Mouse (Mus musculus) thymus, postnatal 10 days (tissue): ENCODE measurements around the gene Rprd1b.
A peak's percentile ranks its signal among the peaks of the same experiment; 100 is the strongest.
"Not testable (repeated sequence)": the region's sequence is repeated elsewhere in the genome, so short reads cannot be mapped to it uniquely, and the experiment has no call there.

ENCODE experiments used
- DNase-seq, 2 experiments: peaks; one replicate each; pipeline ENCODE4 v3.0.0; 2021; ENCODE audit warnings: low spot score in 2 of 2

Gene Rprd1b

DNA sequence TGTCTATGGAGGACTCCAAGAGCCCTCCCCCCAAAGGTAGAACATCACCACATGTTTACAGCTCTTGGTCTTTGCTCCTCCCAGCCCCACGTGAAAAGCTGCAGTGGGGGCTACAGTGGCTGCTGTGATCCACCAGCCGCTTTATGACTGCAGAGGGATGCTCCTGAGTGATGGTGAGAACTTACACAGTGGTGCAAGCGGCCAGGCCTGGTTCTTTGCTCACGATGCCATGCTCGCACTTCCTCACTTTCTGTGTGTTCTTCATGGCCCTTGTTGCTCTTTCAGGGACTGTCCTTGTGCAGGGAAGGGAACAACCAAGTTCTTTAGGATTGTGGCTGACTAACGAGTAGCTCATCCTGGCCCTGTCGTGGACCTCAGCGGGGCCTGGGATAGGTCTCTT is 15.2 kb downstream of the Rprd1b start:
- no peak for DNase-seq

DNA sequence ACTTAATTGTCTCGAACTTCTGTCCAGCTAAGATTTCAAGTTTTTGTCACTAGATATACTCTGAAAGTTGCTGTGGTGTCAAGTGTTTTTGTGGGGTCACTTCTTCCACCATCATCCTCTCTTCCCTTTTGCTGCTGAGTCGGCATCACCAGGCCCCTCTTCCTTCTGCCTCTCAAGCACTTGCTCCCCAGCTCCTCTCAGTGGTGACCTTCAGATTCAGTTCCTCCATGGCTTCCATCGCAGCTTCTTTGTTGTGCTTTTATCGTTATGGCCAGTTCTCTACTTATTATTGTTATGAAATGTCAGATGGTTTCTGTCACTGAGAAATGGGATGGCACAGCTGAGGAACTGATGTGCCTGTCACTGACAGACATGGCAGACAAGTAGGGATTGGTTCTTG is 17.9 kb downstream of the Rprd1b start:
- no peak for DNase-seq

DNA sequence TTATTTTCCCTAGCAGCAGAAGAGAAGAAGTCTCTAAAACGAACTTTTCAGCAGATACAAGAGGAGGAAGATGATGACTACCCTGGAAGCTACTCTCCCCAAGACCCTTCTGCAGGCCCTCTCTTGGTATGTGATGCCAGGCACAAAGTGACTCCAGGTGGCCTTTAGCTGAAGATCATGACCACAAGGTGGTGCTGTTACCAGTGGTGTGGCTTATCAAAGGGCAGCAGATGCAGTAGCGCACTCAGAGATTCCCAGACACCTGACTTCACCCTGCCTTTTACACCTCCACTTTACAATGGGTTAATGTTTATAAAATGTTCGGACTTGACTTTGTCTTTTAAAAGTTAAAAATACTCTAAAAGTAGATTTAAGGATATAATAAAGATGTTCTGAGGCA is 19.6 kb downstream of the Rprd1b start:
- peak; percentile 14 to 67 for DNase-seq

DNA sequence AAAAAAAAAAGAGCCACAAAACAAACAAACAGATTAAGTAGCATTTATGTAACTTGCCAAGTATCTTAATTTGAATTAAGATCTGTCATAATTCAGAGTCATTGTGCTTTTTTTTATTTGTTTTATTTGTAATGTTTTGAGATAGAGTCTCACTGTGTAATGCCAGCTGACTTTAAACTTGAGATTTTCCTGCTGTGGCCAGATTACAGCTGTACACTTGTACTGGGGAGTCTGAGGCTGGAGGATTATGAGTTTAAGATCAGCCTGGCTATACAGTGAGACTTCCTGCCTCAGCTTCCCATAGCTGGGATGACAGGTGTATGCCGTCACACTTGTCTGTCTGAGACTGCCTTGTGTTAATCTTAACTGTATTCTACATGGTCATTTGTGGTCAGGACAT is 20.4 kb downstream of the Rprd1b start:
- DNase-seq: no peak

DNA sequence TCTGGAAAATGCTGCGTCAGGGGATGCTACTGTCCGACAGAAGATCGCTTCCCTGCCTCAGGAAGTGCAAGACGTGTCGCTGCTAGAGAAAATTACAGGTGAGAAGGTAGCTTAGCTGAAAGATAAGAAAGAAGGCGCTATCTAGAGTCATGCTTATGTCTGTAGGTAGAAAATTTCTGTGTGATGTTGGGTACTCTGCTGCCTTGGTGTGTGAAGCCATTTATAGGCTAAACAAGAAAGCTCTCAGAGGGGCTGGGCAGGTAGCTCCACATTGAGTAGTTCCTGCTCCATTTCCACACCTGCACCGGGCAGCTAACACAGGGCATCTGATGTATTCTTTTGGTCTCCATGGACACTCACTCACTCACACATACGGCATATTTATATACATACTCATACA is 21.8 kb downstream of the Rprd1b start:
- DNase-seq: no peak

DNA sequence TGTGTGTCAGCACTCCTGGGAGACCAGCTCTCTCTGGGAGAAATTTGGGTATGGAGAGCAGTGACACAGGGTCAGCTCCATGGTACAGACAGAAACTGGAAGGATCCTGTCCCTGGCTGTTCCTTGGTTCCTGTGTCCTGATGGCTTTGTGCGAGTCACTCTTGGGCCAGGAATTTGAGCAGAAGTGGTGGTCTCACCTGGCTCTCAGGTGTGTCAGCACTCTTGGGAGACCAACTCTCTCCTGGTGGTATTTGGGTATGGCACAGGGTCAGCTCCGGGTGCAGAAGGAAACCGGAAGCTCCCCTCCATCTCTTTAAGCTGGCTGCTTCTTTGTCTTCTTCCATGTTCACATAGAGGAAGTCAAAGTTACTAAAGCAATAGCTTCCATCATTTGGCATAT is 26.3 kb downstream of the Rprd1b start:
- no peak for DNase-seq

DNA sequence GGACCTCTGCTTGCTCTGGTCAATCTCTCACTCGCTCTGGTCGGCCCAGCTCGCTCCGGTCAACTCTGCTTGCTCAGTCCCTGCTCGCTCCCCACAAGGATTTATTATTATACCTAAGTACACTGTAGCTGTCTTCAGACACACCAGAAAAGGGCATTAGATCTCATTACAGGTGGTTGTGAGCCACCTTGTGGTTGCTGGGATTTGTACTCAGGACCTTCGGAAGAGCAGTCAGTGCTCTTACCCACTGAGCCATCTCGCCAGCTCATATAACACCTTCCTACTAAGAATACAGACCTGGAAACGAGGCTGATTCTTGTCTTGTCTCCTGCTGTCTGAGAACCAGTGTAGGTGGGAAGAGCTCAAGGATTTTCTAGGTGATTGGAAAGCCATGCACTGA is 27.1 kb downstream of the Rprd1b start:
- not testable (repeated sequence) for DNase-seq

DNA sequence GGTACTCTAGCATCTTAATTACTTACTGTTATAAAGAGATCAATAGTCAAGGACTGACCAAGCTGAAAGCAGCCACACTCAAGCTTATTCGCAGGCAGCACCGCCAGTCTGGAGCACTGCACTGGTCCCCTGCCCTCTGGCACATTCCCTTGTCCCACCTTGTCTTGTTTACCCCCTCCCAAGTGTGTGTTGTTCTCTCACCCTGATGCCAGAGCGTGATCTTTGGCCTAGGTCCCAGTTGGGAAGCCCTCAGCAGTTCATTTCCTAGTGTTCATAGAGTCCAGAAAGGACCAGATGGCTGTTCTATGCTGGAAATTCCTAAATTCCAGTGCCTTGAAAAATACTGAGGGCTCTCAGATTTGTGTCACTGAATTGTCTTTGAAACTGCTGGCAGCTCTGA is 28.7 kb downstream of the Rprd1b start:
- no peak for DNase-seq

DNA sequence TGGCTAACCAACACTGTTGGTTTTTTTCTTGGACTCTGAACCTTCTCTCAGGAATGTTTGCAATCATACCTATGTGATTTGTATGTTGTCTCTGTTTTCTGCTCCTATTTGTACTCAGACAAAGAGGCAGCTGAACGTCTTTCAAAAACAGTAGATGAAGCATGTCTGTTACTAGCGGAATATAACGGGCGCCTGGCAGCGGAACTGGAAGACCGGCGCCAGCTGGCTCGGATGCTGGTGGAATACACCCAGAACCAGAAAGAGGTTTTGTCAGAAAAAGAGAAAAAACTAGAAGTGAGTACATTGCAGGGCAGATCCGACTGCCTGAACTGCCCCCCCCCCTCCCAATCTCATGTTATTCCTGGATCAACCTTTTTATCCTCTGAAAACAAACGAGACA is 30.2 kb downstream of the Rprd1b start:
- no peak for DNase-seq

DNA sequence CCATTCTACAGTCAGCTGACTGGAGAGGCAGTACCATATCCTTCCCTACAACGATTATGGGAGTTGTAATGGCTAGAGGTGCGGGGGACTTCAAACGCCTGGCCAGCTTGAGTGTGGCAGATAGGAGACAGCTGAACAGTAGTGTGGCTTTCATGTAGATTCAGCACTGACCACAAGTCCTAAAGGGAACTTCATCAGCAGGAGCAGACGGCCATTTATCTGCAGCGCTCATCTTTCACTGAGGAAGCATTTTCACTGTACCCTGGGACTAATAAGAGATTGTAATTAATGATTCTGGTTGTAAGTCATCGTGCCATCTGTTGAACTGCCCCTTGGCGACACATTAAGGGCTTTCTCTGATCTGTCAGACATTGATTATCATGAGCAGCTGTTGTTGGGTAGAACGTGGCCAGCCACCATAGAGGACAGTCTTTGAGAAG is 31.4 kb downstream of the Rprd1b start:
- DNase-seq: no peak

DNA sequence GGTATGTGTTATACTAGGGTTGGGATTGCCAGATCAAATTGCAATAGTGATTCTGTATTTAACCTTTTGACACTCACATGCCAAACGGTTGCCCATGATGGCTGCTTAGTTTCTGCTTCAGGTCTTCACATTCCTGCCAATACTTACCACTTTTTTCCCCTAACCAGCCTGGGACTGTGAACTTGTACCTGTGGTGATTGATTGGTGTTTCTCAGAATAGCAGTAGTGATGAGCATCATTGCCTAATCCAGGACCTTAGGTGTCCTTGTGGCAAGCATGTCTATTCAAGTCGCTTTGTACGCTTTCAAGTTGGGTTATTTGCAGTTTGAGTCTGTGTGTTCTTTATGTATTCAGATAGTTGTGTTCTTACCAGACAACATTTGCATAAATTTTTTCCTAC is 34.7 kb downstream of the Rprd1b start:
- no peak for DNase-seq

DNA sequence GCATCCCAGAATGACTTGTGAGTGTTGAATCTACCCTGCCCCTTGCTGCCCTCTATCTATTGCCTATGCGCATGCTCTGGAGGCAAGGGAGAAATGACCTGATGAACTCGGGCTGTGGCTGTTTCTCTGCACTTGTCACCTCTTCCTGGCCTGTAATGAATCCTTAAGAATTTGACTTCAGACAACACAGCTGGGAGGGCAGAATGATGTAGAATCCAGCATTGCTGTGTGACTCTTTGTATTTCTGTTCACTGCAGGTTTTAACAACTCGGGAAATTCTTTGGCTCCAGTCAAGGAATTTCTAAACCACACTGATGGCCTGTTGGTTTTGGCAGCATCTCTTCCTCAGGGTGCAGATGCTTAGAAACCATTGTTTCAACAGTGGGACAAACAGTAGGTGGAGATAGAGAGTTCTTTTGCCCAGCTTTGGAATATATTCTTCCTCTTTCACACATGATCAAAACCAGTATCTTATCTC is 36.3 kb downstream of the Rprd1b start:
- DNase-seq: no peak

DNA sequence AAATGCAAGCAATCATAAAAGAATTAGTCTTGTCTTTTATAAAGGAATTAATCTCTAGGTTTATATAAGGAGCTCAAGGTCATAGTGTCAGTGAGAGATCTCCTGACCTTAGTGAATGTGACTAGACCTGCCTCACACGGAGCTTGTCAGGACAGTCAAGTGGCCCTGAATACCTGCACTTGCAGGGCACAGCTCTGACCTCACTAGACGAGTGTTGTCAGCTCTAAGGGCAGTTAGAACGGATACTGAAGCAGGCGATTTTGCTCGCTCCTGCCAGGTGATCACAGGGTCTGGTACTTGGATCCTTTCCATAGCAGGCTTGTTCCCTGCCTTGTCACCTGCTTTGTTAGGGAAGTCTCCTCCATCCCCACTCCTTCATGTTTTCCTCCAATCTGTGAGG is 36.8 kb downstream of the Rprd1b start:
- no peak for DNase-seq

DNA sequence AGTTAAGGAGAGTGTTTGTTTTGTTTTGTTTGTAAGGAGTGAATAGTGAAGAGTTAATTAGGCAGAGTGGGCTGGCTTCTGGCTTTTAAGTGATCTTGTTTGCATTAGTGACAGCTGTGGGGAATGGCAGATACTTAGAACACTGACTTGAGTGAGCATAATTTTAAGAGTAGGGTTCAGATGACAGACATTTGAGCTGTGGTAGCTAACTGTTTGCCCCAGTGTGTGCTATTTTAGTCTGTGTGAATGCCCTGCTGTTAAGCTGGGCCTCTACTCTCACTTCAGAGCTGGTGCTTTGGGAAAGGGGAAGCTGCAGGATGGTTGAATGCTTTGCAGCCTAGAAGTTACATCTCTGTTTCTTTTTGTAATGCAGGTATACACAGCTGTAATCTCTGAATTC is 38.2 kb downstream of the Rprd1b start:
- DNase-seq: no peak

DNA sequence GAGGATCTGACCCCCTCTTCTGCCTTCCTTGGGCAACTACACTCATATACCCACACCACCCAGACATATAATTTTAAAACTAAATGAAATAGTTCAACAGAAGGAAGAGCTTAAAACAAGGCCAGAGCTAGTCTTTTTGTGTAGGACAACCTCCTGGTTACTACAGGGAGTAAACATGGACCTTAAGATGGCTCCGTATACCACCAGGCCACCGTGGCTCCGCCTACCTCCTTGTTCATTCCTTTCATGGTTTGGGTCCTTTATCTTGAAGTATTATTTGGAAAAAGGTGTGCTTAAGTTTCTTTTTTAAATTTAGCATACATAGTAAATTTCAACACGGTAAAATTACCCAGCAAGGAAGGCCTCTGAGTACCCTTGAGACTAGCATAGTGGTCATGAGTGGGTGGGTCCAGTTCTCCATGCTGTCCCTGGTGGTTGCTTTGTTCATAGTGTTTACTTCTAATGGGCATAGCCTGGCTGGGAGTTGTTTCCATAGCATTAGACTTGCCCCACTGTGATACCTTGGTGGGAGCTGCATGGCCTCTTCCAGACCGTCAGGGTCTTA is 39.0 kb downstream of the Rprd1b start:
- DNase-seq: no peak

DNA sequence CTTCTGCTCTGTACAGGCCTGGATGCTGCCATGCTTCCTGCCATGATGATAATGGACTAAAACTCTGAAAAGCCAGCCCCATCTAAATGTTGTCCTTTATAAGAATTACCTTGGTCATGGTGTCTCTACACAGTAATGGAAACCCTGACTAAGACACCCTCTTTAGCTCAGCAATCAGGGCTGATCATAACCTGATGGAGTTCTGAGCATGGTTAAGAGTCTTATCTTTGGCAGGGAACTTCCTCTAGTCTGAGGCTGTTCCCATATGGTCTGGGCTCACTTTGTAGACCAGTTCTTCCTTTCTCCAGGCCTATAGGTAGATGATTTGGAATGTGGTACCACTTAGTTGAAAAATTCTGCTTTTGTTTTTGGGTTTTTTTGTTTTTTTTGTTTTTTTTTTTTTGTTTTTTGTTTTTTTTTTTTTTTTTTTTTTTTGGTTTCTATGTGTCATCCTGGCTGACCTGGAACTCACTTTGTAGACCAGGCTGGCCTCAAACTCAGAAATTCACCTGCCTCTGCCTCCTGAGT is 40.2 kb downstream of the Rprd1b start:
- DNase-seq: no peak

DNA sequence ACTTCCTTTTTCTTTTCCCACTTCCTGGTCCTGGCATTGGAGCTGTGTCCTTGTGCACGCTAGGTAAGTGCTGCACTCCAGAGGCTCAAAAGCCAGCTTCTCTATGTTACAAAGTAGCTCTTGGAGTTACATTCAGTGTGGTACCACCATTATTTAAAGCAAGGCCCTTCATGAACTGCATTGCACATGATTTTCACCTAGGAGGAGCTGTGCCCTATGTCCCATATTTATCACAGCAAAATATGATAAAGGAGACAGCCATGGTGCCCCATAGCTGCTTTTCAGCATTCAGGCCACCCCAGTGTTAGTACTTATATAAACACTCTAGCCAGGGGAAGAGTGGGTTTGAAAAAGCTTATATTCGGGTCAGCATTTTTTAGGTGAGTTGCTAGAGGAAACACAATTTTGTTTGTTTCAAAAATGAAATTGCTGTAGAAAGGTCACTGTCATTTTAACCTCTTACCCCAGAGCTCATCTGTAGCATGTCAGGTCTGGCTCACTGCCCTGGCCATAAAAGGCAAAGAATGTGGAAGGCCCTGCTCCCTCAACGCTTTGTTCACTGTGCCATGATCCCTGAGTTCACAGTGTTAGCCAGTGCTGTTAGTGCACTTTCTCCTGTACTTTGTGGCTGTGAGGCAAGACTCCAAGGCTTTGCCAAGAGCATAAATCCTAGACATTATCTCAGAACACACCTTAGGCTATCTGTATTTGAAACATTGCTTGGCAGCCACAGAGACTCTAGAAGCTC is 42.8 kb downstream of the Rprd1b start:
- no peak for DNase-seq

DNA sequence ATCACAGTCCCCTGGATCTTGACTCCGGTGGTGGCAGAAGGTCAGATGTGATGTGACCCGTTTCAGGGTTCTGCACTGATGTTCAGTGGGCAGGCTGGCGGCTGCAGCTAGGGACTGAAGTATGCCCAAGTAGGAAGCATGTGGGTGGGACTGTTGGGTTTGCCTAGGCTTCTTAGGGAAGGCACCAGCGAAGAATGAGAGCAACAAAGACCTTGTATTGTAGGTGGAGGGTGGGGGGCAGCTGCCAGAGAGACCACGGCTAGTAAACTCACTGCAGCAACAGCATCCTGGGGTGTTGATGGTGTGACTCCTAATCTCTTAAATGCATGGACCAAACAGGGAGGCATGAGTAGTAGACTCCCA is 43.3 kb downstream of the Rprd1b start:
- no peak for DNase-seq

DNA sequence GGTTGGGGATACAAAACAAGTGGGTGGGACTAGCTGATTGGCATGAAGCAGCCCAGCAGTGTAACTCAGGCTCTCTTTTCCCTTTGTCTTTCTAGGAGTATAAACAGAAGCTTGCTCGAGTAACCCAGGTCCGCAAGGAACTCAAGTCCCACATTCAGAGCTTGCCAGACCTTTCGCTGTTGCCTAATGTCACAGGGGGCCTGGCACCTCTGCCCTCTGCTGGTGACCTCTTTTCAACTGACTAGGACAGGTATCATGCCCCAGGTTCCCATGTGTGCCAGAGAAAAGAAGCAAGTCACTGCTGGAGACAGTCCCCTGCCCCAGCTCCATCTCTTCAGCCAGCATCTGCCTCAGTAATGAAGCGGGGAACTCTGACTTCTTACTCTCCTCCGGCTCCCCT is 46.5 kb downstream of the Rprd1b start:
- DNase-seq: no peak

DNA sequence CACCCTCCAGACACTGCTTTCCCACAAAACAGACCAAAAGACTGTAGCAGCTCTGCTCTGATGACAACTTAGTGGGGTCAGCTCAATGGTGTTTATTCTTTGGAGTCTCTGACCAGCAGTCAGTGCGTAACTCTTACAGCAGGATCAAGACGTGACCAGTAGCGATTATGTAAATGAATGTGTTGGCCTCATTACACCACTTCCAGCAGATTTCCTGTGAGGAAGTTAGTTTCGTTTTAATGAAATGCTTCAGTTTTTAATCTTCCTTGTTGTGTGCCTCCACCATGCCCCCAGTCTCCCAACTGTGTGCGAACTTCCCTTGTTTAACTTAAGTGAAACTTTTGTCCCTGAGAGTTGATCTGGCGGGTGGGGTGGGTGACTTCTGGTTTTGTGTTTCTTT is 48.4 kb downstream of the Rprd1b start:
- DNase-seq: no peak

DNA sequence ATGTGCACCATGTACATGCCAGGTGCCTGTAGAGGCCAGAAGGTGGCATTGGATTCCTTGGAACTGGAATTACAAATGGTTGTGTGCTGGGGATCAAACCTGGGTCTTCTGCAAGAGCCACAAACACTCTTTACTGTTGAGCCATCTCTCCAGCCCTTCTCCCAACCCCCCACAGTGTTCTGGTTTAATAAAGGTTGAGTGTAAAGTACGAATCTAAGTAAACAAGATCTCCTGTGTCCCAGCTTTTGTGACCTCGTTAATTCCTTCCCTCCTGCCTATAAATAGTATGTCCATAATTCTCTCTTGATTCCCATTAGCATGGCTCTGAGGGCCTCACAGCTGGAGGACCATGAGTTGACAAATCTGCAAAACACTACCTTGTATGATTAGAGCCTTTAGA is 49.7 kb downstream of the Rprd1b start:
- DNase-seq: no peak

DNA sequence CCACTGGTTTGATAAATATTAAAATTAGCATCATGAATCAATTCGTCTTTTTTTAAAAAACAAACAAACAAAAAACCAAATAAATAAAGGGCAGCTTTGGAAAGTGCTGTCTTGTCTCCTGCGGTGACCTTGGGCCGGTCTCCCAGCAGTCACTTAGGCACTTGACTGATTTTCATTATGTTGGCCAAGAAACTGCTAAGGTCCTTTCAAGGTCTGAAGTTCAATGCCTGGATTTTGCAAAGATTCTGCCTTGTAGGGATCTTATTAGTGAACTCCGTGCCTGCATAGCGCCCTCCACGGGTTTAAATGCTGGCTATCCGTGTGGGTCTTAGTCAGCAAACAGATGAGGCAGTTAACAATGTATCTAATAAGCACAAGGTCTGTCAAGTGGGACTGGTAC is 50.7 kb downstream of the Rprd1b start:
- no peak for DNase-seq

DNA sequence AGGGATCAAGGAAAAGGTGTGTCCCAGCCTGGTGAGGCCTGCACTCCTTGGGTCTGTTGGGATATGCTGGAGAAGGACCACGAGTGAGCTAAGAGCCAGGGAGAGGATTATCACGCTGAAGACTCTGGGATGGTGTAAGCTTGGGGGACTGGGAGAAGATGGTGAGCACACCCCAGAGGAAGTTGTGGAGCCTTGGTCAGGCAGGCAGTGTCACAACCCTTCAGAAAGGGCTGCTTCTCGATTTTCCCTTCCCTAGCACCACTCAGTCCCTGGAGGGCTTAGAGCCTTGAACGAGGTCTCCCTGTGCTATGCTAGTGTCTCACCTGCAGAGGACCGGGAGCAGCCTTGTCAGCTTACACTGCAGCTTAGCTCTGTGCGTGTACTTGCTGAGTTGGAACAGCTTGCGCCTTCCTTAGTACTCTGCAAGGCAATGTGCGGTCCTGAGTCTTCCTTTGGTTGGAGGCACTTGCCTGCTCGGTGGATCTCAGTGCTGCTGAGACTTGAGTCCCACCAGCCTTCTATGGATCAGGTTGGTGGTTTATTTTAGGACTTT is 51.6 kb downstream of the Rprd1b start:
- DNase-seq: no peak
